Mouse (Mus musculus) midbrain, embryonic 16.5 days (tissue): ENCODE measurements around the gene Sdhc. TPM values are rescaled to one million over a fixed set of nuclear protein-coding genes. Genes with fewer than 3 reads are reported as not detected.
A peak's percentile ranks its signal among the peaks of the same experiment; 100 is the strongest.

Experiments used
- ATAC-seq: fragments of 200-750 bp; cut with Nextera tagmentation; 2 replicates; pipeline ENCODE4 v1.8.0; 2017; ENCODE audit warnings: moderate TSS enrichment
- H3K27ac ChIP-seq: fragments of 300-500 bp; sonication (generic); 2 replicates; pipeline ENCODE4 v1.5.1; 2014; ENCODE audit warnings: mild to moderate bottlenecking, low read length, mixed read lengths
- H3K27me3 ChIP-seq: fragments of 300-500 bp; sonication (generic); 2 replicates; pipeline ENCODE4 v1.6.1; 2014; ENCODE audit warnings: low read depth, low read length, mixed read lengths; ENCODE audit not compliant: control insufficient read depth, insufficient read depth
- H3K36me3 ChIP-seq: fragments of 300-500 bp; sonication (generic); 2 replicates; pipeline ENCODE4 v1.6.1; 2014; ENCODE audit warnings: mild to moderate bottlenecking, low read length, moderate library complexity, mixed read lengths; ENCODE audit not compliant: control insufficient read depth, insufficient read depth
- H3K4me1 ChIP-seq: fragments of 300-500 bp; sonication (generic); 2 replicates; pipeline ENCODE4 v1.6.1; 2014; ENCODE audit warnings: mild to moderate bottlenecking, low read length, mixed read lengths; ENCODE audit not compliant: control insufficient read depth, insufficient read depth
- H3K4me2 ChIP-seq: fragments of 300-500 bp; sonication (generic); 2 replicates; pipeline ENCODE4 v1.6.1; 2014; ENCODE audit warnings: mild to moderate bottlenecking, low read length, mixed read lengths
- H3K4me3 ChIP-seq: fragments of 300-500 bp; sonication (generic); 2 replicates; pipeline ENCODE4 v1.5.1; 2014; ENCODE audit warnings: low read depth, mild to moderate bottlenecking, low read length, moderate library complexity, mixed read lengths
- H3K9ac ChIP-seq: fragments of 300-500 bp; sonication (generic); 2 replicates; pipeline ENCODE4 v1.6.1; 2014; ENCODE audit warnings: low read depth, low read length, mixed read lengths
- H3K9me3 ChIP-seq: fragments of 300-500 bp; sonication (generic); replicated peaks from 2 replicates; pipeline ENCODE4 v1.6.1; 2014; ENCODE audit warnings: mild to moderate bottlenecking, low read length, mixed read lengths; ENCODE audit not compliant: control insufficient read depth, poor library complexity, severe bottlenecking
- WGBS: fragments of 180-500 bp; shearing (Covaris S2); extraction: QIAGEN DNeasy Blood & Tissue Kit; methylation state at CpG from one replicate; pipeline ENCODE4 v1.1.7; 2014; 5-methylcytosine and 5-hydroxymethylcytosine counted together
- polyA plus RNA-seq: library from polyadenylated mRNA; unstranded; fragments of >200 nt; fragmentation: Nextera tagmentation; extraction: Ambion mirVana; gene quantifications from 2 replicates; pipeline ENCODE4 v1.2.1, GENCODE M21; 2015

Gene Sdhc
- polyA plus RNA-seq, 1 experiment from 2014 or later: 311 TPM

- no peaks in the 10 kb centered on the region for H3K4me1 ChIP-seq
- no peak for ATAC-seq
- no peaks in the 10 kb centered on the region for H3K9me3 ChIP-seq
- no peaks in the 10 kb centered on the region for H3K27me3 ChIP-seq
- H3K9ac ChIP-seq: no peak overlapping the region
- no peak overlapping the region for H3K27ac ChIP-seq
- peaks cover 2% of the 10 kb centered on the region; the same call in 1 of the 2 replicates for H3K36me3 ChIP-seq
- H3K4me2 ChIP-seq: no peak overlapping the region
- H3K4me3 ChIP-seq: no peak overlapping the region
- WGBS: 39% methylated on average over 7 of the region's 7 CpGs
Measured at GRCm38 (mm10) chr1:171122932-171123331, 27.5 kb downstream of the Sdhc start.

- Histone ChIP-seq H3K4me1 (no peaks in the 10 kb centered on the region), H3K9ac (no peak overlapping the region), H3K4me3 (no peak overlapping the region), H3K27ac (no peak overlapping the region), H3K36me3 (no peaks in the 10 kb centered on the region), H3K27me3 (no peaks in the 10 kb centered on the region), H3K9me3 (no peaks in the 10 kb centered on the region), H3K4me2 (no peak overlapping the region)
- 41% methylated on average over 5 of the region's 5 CpGs for WGBS
- no peak for ATAC-seq
Measured at GRCm38 (mm10) chr1:171121839-171122238, 28.6 kb downstream of the Sdhc start.

- Histone ChIP-seq H3K9me3 (no peaks in the 10 kb centered on the region), H3K36me3 (no peaks in the 10 kb centered on the region), H3K9ac (no peak overlapping the region), H3K27ac (no peak overlapping the region), H3K4me2 (no peak overlapping the region), H3K27me3 (no peaks in the 10 kb centered on the region), H3K4me1 (no peaks in the 10 kb centered on the region), H3K4me3 (no peak overlapping the region)
- 64% methylated on average over 3 of the region's 3 CpGs for WGBS
- no peak for ATAC-seq
Measured at GRCm38 (mm10) chr1:171120893-171121292, 29.5 kb downstream of the Sdhc start.

- H3K4me1 ChIP-seq: no peaks in the 10 kb centered on the region
- H3K9me3 ChIP-seq: no peaks in the 10 kb centered on the region
- H3K27me3 ChIP-seq: no peaks in the 10 kb centered on the region
- H3K9ac ChIP-seq: no peak overlapping the region
- no peak for ATAC-seq
- no peak overlapping the region for H3K4me3 ChIP-seq
- no peak overlapping the region for H3K27ac ChIP-seq
- WGBS: 88% methylated on average over 14 of the region's 14 CpGs
- no peaks in the 10 kb centered on the region for H3K36me3 ChIP-seq
- H3K4me2 ChIP-seq: no peak overlapping the region
Measured at GRCm38 (mm10) chr1:171119405-171119804, 31.0 kb downstream of the Sdhc start.

GRCm38 (mm10) chr1:171118996-171119395 is 31.4 kb downstream of the Sdhc start:
- Histone ChIP-seq H3K4me2 (no peak overlapping the region), H3K27me3 (no peaks in the 10 kb centered on the region), H3K9me3 (no peaks in the 10 kb centered on the region), H3K27ac (no peak overlapping the region), H3K4me3 (no peak overlapping the region), H3K36me3 (no peaks in the 10 kb centered on the region), H3K4me1 (no peaks in the 10 kb centered on the region), H3K9ac (no peak overlapping the region)
- 87% methylated on average over 5 of the region's 5 CpGs for WGBS
- ATAC-seq: no peak

GRCm38 (mm10) chr1:171118269-171118684 is 32.1 kb downstream of the Sdhc start:
- Histone ChIP-seq H3K4me3 (no peak overlapping the region), H3K27me3 (no peaks in the 10 kb centered on the region), H3K4me1 (0 out of 2 replicates have a peak, but pooled peaks cover 4% of the 10 kb centered on the region), H3K36me3 (no peaks in the 10 kb centered on the region), H3K9ac (no peak overlapping the region), H3K4me2 (no peak overlapping the region), H3K9me3 (no peaks in the 10 kb centered on the region), H3K27ac (no peak overlapping the region)
- ATAC-seq: peak; percentile 36; the same call in 1 of the 2 replicates
- WGBS: 15% methylated on average over 4 of the region's 4 CpGs

- WGBS: 77% methylated on average over 4 of the region's 4 CpGs
- H3K27ac ChIP-seq: no peak overlapping the region
- ATAC-seq: no peak
Measured at GRCm38 (mm10) chr1:171116280-171116679, 34.1 kb downstream of the Sdhc start.

GRCm38 (mm10) chr1:171113873-171114299 is 36.5 kb downstream of the Sdhc start, which contains the start of gene Cfap126:
TSS of gene Cfap126 (plus strand) at chr1:171113918.
- H3K36me3 ChIP-seq: no peaks in the 10 kb centered on the region
- H3K4me3 ChIP-seq: peak within 1 kb of the TSS; percentile 45
- no peak within 1 kb of the TSS for H3K27ac ChIP-seq
- no peaks in the 10 kb centered on the region for H3K27me3 ChIP-seq
- H3K4me1 ChIP-seq: peaks cover 12% of the 10 kb centered on the region; the same call in 1 of the 2 replicates
- 1% methylated on average over 24 of the region's 24 CpGs for WGBS
- peak within 1 kb of the TSS; percentile 86 for H3K4me2 ChIP-seq
- H3K9ac ChIP-seq: peak within 1 kb of the TSS; percentile 68
- no peak for ATAC-seq
- H3K9me3 ChIP-seq: no peaks in the 10 kb centered on the region

More at GRCm38 (mm10) chr1:171116280-171116679, 34.1 kb downstream of the Sdhc start:
- H3K4me2 ChIP-seq: no peak overlapping the region
- H3K4me1 ChIP-seq: 0 out of 2 replicates have a peak, but pooled peaks cover 4% of the 10 kb centered on the region
- H3K27me3 ChIP-seq: no peaks in the 10 kb centered on the region
- no peaks in the 10 kb centered on the region for H3K36me3 ChIP-seq
- H3K4me3 ChIP-seq: no peak overlapping the region
- no peaks in the 10 kb centered on the region for H3K9me3 ChIP-seq
- H3K9ac ChIP-seq: no peak overlapping the region

GRCm38 (mm10) chr1:171112986-171113385 is 37.4 kb downstream of the Sdhc start:
- Histone ChIP-seq H3K4me2 (no peak overlapping the region), H3K4me1 (peaks cover 12% of the 10 kb centered on the region; the same call in 1 of the 2 replicates), H3K36me3 (no peaks in the 10 kb centered on the region), H3K9me3 (no peaks in the 10 kb centered on the region), H3K4me3 (no peak overlapping the region), H3K27me3 (no peaks in the 10 kb centered on the region), H3K9ac (no peak overlapping the region), H3K27ac (no peak overlapping the region)
- WGBS: 80% methylated on average over 4 of the region's 4 CpGs
- no peak for ATAC-seq
